Mouse (Mus musculus): ENCODE measurements around the gene Gm17334.

DNA sequence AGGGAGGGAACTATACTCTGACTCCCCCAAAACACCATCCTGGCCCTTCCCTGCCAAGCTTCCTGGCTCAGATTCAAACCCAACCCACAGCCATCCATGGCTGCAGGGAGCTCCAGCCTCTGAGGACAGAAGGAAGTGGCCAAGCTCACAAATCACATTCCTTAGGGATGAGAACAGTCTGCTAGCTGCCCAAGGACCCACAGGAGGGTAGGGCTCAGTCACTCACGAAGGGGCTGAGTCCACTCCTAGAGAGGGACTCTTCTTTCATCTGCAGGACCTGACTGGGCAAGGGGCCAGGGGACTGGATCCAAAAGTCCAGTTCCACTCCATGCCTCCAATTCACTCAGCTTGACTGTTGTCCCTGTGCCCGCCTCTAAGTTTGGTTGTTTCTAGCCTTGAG, 11.2 kb downstream of the Gm17334 start:
- TF ChIP-seq POLR2A (IDR thresholded peaks at IDR 0.05; ENCODE audit: low read depth, low read length) (no peak), CTCF (conservative IDR thresholded peaks at IDR 0.05; ENCODE audit: insufficient read depth, insufficient read length, low read depth, low read length) (no peak)

Measured in kidney, adult 2 months (tissue).